Mouse (Mus musculus): ENCODE measurements around the gene Faap20.

GRCm38 (mm10) chr4:155213752-155214054, 35.9 kb upstream of the Faap20 start:
- TF ChIP-seq EP300 (IDR thresholded peaks at IDR 0.05; ENCODE audit: low read depth), result no peak
- TF ChIP-seq CTCF (IDR thresholded peaks at IDR 0.05; ENCODE audit: low read depth), result no peak
